Mouse (Mus musculus) cerebellum, adult 8-10 months (tissue): ENCODE measurements at regions not wholly inside any gene's neighbourhood (a gene's known extent, or its start where the extent isn't known, plus 50 kb on each side); places are given as distances from the start of the nearest gene placed in this dataset.

ENCODE experiments used
- DNase-seq: peaks from one replicate; pipeline ENCODE4 v3.0.0; 2022

DNA sequence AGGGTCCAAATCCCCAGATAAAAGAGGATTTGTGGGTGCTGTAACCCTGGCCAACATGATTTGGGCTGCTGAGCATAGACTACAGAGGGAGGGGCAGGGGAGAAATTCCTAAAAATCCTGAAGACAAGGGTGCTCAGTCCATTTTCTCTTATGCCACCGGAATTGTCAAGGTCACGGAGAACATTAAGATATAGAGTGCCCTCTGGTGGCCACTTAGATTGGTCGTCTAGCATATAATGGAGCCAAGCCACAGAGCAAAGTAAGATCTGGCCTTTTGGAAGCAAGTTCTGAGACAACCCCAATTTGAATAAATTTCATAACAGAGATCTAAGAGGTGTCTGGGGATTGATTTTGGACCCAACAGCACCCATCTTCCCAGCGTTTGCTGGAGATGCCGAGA lies 250.0 kb downstream of the Prr32 start:
- DNase-seq, result peak; percentile 1
